Mouse (Mus musculus) neural tube, embryonic 13.5 days (tissue): ENCODE results near the gene Smarca2. TPM values are rescaled to one million over a fixed set of nuclear protein-coding genes. Genes with fewer than 3 reads are reported as not detected.
"Not testable (repeated sequence)": the region's sequence is repeated elsewhere in the genome, so short reads cannot be mapped to it uniquely, and the experiment has no call there.

Source experiments
- ATAC-seq: fragments of 200-750 bp; cut with Nextera tagmentation; 2 replicates; pipeline ENCODE4 v1.8.0; 2017; ENCODE audit warnings: low read depth, mild to moderate bottlenecking, moderate TSS enrichment, moderate library complexity
- H3K27ac ChIP-seq: fragments of 300-500 bp; sonication (generic); replicated peaks from 2 replicates; pipeline ENCODE4 v1.5.1; 2015; ENCODE audit warnings: moderate library complexity, mild to moderate bottlenecking, inconsistent platforms
- H3K27me3 ChIP-seq: fragments of 300-500 bp; sonication (generic); 2 replicates; pipeline ENCODE4 v1.6.1; 2015; ENCODE audit warnings: mild to moderate bottlenecking, inconsistent platforms
- H3K36me3 ChIP-seq: fragments of 300-500 bp; sonication (generic); 2 replicates; pipeline ENCODE4 v1.6.1; 2015; ENCODE audit warnings: mild to moderate bottlenecking, inconsistent platforms
- H3K4me1 ChIP-seq: fragments of 300-500 bp; sonication (generic); replicated peaks from 2 replicates; pipeline ENCODE4 v1.6.1; 2015; ENCODE audit warnings: inconsistent platforms
- H3K4me2 ChIP-seq: fragments of 300-500 bp; sonication (generic); 2 replicates; pipeline ENCODE4 v1.6.1; 2015; ENCODE audit warnings: inconsistent platforms, mild to moderate bottlenecking, moderate library complexity
- H3K4me3 ChIP-seq: fragments of 300-500 bp; sonication (generic); 2 replicates; pipeline ENCODE4 v1.5.1; 2015; ENCODE audit warnings: mild to moderate bottlenecking, inconsistent platforms
- H3K9ac ChIP-seq: fragments of 300-500 bp; sonication (generic); 2 replicates; pipeline ENCODE4 v1.6.1; 2015; ENCODE audit warnings: moderate library complexity, mild to moderate bottlenecking, inconsistent platforms
- H3K9me3 ChIP-seq: fragments of 300-500 bp; sonication (generic); 2 replicates; pipeline ENCODE4 v1.6.1; 2016; ENCODE audit warnings: inconsistent platforms
- WGBS: fragments of 180-500 bp; shearing (Covaris S2); methylation state at CpG from one replicate; pipeline ENCODE4 v1.1.7; 2015; 5-methylcytosine and 5-hydroxymethylcytosine counted together
- polyA plus RNA-seq: library from polyadenylated mRNA; unstranded; fragments of >200 nt; fragmentation: Nextera tagmentation; extraction: Ambion mirVana; gene quantifications from 2 replicates; pipeline ENCODE4 v1.2.1, GENCODE M21; 2015

Smarca2 gene
- polyA plus RNA-seq, 1 experiment from 2014 or later = 72.1 TPM

DNA sequence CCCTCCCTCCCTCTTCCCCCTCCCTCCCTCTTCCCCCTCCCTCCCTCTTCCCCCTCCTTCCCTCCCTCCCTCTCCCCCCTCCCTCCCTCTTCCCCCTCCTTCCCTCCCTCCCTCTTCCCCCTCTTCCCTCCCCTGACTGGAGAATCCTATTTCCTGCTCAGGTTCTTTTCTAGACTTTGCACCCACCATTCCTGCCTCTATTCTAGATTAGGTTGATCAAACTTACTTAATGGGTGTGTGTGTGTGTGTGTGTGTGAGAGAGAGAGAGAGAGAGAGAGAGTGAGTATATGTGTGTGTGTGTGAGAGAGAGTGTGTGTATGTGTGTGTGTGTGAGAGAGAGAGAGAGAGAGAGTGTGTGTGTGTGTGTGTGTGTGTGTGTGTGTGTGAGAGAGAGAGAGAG lies 66.6 kb downstream of the Smarca2 start:
- H3K27ac ChIP-seq, H3K9ac ChIP-seq, H3K4me2 ChIP-seq, H3K4me3 ChIP-seq, H3K4me1 ChIP-seq, H3K27me3 ChIP-seq, H3K9me3 ChIP-seq, ATAC-seq: not testable (repeated sequence)
- H3K36me3 ChIP-seq = peaks cover 30% of the 10 kb centered on the region

DNA sequence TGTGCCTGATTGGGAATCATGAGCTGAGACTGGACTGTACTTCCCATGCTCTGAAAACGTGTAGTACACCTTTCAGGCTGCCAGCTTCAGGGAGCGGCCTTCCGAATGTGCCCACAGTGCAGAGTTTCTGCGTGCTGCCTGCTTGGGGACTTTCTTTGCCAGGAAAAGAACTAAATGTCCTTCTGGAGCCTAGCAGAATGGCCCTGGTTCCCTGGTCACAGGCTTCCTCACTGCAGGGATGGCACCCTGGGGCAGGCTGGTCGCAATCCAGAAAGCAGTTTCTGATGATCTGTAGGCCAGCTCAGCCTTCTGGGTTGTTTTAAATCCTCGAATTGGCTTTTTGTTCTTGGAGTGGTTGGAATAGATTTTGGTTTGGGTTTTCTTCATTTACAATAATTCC lies 71.1 kb downstream of the Smarca2 start:
- H3K4me2 ChIP-seq = no peak overlapping the region
- H3K4me3 ChIP-seq = no peak overlapping the region
- H3K9me3 ChIP-seq = no peaks in the 10 kb centered on the region
- 48% methylated on average over 6 of the region's 6 CpGs for WGBS
- no peak overlapping the region for H3K9ac ChIP-seq
- ATAC-seq = no peak
- H3K36me3 ChIP-seq = peaks cover 25% of the 10 kb centered on the region
- H3K4me1 ChIP-seq = peaks cover 25% of the 10 kb centered on the region
- H3K27ac ChIP-seq = no peak overlapping the region
- H3K27me3 ChIP-seq = no peaks in the 10 kb centered on the region

DNA sequence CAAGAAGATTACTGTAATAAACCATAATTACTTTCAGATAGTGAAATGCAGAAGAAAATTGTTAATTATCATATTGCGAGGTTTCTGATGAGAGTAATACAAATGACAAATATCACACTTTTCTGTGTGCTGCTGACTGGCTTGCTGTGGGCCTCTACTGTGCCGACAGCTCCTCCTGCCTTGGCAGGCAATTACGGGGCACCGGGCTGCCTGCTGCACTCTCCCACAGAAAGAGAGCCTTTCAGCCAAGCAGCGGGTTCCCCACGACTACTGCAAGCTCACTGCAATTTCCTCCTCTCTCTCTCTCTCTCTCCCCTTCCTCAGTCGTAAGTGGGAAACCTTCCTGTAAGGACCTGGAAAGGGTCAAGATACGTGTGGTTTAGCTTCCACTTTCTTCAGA lies 73.7 kb downstream of the Smarca2 start:
- 0 out of 2 replicates have a peak, but pooled peaks have one; percentile 17 for ATAC-seq

DNA sequence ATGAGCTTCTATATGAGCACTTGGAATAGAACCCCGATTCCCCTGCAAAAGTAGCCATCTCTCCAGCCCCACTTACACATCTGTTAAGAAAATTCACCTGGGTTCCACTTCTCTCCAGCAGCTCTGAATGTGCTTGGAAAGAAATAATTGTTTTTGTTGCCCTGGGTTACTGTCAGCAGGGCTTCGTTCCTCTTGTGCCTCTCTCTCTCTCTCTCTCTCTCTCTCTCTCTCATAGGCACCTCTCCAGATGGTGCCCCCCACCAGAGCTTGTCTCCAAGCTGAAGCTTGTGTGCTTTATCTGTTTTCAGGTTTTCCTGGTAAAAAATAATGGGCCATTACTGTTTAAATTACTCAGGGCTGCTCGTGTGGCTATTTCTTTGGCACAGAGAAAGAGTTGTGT lies 74.8 kb downstream of the Smarca2 start:
- peaks cover 32% of the 10 kb centered on the region for H3K36me3 ChIP-seq
- H3K27ac ChIP-seq = peak overlapping the region; percentile 40
- 24% methylated on average over 3 of the region's 3 CpGs for WGBS
- no peaks in the 10 kb centered on the region for H3K27me3 ChIP-seq
- H3K4me1 ChIP-seq = peaks cover 25% of the 10 kb centered on the region
- no peak overlapping the region for H3K9ac ChIP-seq
- no peak overlapping the region for H3K4me3 ChIP-seq
- no peak overlapping the region for H3K4me2 ChIP-seq
- peak; percentile 73; the same call in 1 of the 2 replicates for ATAC-seq
- no peaks in the 10 kb centered on the region for H3K9me3 ChIP-seq

More for the DNA sequence above, 73.7 kb downstream of the Smarca2 start:
- H3K9me3 ChIP-seq = no peaks in the 10 kb centered on the region
- no peak overlapping the region for H3K9ac ChIP-seq
- H3K27me3 ChIP-seq = no peaks in the 10 kb centered on the region
- H3K4me1 ChIP-seq = peaks cover 25% of the 10 kb centered on the region
- H3K4me2 ChIP-seq = no peak overlapping the region
- WGBS = 13% methylated on average over 8 of the region's 8 CpGs
- H3K4me3 ChIP-seq = no peak overlapping the region
- H3K27ac ChIP-seq = peak overlapping the region; percentile 46
- peaks cover 31% of the 10 kb centered on the region for H3K36me3 ChIP-seq

DNA sequence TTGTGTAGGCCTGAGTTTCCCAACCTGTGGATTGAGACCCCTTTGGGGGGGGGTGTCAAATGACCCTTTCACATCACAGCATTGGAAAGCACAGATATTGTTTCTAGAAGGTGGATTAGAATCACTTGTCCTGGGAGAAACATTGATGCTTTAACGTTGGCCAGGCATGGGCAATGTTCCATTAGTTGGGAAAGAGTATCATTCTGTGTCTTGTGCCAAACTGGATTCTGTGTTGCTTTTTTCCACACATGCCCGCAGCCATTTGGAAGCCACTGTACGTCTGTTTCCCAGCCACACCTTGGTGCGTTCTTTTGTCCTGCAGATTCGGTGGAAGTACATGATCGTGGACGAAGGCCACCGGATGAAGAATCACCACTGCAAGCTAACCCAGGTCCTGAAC lies 76.7 kb downstream of the Smarca2 start:
- Histone ChIP-seq H3K4me2 (no peak overlapping the region), H3K9ac (no peak overlapping the region), H3K27me3 (no peaks in the 10 kb centered on the region), H3K4me1 (peaks cover 20% of the 10 kb centered on the region), H3K4me3 (no peak overlapping the region), H3K9me3 (no peaks in the 10 kb centered on the region), H3K27ac (no peak overlapping the region), H3K36me3 (peaks cover 40% of the 10 kb centered on the region)
- no peak for ATAC-seq
- 93% methylated on average over 8 of the region's 8 CpGs for WGBS

DNA sequence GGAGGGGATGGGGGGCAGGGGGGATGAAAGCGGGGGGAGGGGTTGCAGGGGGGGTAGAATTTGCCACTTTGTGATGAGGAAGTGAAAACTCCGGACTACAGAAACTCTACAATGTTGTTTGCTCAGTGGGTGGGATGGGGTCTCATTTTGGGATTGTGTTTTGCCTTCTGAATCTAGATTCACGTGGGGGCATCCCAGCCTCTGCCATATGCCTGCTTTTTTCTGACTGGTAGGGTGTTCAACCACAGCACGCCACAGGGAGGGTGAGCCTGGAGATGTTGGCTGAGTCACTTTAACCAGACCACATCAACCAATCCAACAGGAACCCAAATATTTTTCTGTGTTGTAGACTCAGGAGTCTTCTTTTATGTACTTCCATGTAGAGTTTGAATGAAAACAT lies 77.3 kb downstream of the Smarca2 start:
- Histone ChIP-seq H3K9me3 (no peaks in the 10 kb centered on the region), H3K27me3 (no peaks in the 10 kb centered on the region), H3K4me3 (no peak overlapping the region), H3K4me1 (peaks cover 20% of the 10 kb centered on the region), H3K36me3 (peaks cover 39% of the 10 kb centered on the region), H3K4me2 (no peak overlapping the region), H3K9ac (no peak overlapping the region), H3K27ac (no peak overlapping the region)
- WGBS = 82% methylated on average over 4 of the region's 4 CpGs
- no peak for ATAC-seq

DNA sequence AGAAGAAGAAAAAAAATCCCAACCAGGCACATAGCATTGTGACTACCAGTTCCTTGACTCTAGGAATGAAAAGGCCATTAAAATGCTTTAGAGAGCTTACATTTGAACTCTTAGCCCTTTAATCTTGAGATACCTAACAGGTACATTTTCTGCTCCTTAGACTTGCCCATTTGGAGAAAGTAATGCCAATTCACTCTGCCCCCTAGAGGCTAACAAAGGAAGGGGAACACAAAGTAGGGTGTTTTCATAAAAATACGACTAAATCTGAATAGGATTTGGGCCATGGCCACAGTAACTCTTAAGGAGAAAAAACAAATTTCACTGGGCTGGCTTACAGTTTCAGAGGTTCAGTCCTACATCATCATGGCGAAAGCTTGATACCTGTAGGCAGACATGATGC lies 77.9 kb downstream of the Smarca2 start:
- no peak for ATAC-seq
- Histone ChIP-seq H3K27me3 (no peaks in the 10 kb centered on the region), H3K4me3 (no peak overlapping the region), H3K4me2 (no peak overlapping the region), H3K4me1 (peaks cover 20% of the 10 kb centered on the region), H3K36me3 (peaks cover 41% of the 10 kb centered on the region), H3K9ac (no peak overlapping the region), H3K9me3 (no peaks in the 10 kb centered on the region), H3K27ac (no peak overlapping the region)
- 92% methylated on average over 2 of the region's 2 CpGs for WGBS

DNA sequence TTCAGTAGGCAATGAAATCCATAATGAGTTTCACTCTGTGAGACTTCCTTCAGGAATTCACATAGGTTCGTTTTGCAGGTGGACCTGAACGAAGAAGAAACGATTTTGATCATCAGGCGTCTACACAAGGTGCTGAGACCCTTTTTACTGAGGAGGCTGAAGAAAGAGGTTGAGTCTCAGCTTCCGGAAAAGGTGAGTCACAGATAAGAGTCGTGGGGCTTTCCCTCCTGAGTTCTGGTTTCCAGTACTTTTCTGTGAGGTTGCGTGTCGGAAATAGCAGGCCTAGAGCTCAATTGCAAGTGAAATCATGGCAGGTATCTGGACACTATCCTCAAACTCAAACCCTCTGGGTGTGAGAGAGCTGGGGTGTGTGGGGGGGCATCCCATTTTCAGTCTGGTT lies 78.9 kb downstream of the Smarca2 start:
- Histone ChIP-seq H3K27me3 (no peaks in the 10 kb centered on the region), H3K4me2 (no peak overlapping the region), H3K36me3 (peaks cover 48% of the 10 kb centered on the region), H3K9ac (no peak overlapping the region), H3K9me3 (no peaks in the 10 kb centered on the region), H3K27ac (no peak overlapping the region), H3K4me1 (peaks cover 15% of the 10 kb centered on the region), H3K4me3 (no peak overlapping the region)
- 95% methylated on average over 8 of the region's 8 CpGs for WGBS
- ATAC-seq = no peak

DNA sequence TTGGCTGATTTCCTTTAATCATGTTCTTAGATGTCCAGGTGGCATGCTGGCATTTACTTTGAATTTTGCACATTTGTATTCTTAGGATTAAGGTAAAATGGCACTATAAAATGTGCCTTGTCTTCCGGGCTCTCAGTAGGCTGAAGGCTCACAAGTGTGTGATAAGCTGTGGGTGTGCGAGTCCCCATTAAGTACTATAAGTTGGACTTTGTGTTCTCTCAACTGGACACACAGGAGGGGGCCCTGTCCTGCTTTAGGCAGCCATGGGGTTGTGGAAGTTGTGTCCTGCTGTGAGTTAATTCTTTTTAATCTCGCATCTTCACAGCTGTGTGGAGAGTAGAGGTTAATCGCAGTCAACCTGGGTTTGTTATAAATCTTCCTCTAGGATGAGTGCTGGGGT lies 85.7 kb downstream of the Smarca2 start:
- Histone ChIP-seq H3K4me3 (no peak overlapping the region), H3K27me3 (no peaks in the 10 kb centered on the region), H3K36me3 (peaks cover 29% of the 10 kb centered on the region; the same call in 1 of the 2 replicates), H3K4me1 (no peaks in the 10 kb centered on the region), H3K9ac (no peak overlapping the region), H3K27ac (no peak overlapping the region), H3K9me3 (no peaks in the 10 kb centered on the region), H3K4me2 (no peak overlapping the region)
- ATAC-seq = no peak
- 59% methylated on average over 4 of the region's 4 CpGs for WGBS

DNA sequence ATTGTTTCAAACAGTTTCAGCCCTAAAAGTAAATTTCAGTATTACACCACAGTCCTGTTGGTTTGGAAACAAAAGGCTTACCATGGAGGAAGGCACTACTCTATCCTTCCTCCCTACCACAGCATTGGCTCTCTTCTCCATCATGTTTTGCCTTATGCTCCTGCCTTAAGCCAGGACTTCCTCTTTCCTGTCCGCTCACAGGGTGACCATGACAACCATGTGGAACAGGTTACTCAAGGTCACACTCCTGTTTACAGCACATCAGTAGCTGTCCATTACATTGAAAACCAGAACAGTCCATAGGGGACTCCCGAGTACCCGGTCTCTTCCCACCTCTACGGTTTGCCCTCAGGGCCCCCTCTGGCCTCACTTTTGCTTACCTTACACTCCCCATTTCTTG lies 92.3 kb downstream of the Smarca2 start:
- Histone ChIP-seq H3K36me3 (peaks cover 54% of the 10 kb centered on the region), H3K27me3 (no peaks in the 10 kb centered on the region), H3K9me3 (0 out of 2 replicates have a peak, but pooled peaks cover 6% of the 10 kb centered on the region), H3K27ac (no peak overlapping the region), H3K4me1 (no peaks in the 10 kb centered on the region), H3K4me3 (no peak overlapping the region), H3K4me2 (no peak overlapping the region), H3K9ac (no peak overlapping the region)
- ATAC-seq = no peak
- 91% methylated on average over 4 of the region's 4 CpGs for WGBS

DNA sequence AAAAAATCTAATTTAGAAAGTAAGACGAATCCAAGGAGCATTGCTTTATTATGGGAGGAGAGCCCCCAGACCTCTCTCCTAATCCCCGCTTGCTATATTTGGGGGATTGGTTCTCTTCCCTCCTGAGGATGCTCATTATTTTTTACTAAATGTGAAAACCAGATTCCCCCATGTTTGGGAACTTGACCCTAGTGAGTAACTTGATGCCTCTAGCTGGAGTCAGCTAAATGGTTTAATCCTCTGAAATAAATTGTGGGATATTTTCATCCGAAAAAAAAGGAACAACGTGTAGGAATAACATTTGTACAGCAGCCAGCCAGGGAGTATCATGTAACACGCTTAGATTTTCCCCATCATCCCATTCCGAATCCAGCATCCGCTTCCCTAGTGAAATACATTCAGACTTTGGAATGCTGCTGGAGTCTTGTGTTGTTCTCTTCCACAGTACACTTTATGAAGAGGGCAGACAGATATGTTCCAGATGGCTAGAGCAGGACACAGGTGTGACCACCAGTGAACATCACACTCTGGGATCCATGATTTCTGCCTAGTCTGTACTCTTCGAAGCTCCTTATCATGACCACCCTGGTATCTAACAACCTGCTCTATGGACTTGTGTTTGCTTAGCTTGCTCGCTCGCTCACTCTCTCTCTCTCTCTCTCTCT lies 99.8 kb downstream of the Smarca2 start:
- Histone ChIP-seq H3K9ac (no peak overlapping the region), H3K27me3 (no peaks in the 10 kb centered on the region), H3K4me2 (no peak overlapping the region), H3K4me1 (no peaks in the 10 kb centered on the region; the same call in 1 of the 2 replicates), H3K36me3 (peaks cover 28% of the 10 kb centered on the region), H3K27ac (no peak overlapping the region), H3K9me3 (0 out of 2 replicates have a peak, but pooled peaks cover 6% of the 10 kb centered on the region), H3K4me3 (no peak overlapping the region)
- 82% methylated on average over 10 of the region's 10 CpGs for WGBS
- ATAC-seq = no peak

DNA sequence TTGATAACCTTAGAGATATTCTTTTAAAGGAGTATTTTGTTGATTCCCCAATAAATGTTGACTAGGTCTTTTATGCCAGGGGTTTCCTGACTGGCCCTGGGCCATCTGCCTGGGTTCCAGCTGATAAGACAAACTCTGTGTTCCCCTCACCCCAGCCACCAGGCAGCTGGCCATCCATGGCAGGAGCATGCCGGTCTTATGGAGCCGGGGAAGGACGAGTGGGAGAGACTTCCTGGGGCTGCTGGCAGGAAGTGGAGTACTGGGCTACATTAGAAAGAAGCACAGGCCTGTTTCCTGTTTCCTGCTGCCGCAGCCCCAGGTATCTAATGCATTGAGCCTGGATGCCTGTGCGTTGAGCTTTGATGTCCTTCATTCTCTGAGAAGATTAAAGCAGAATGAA lies 102.1 kb downstream of the Smarca2 start:
- Histone ChIP-seq H3K4me1 (no peaks in the 10 kb centered on the region; the same call in 1 of the 2 replicates), H3K4me3 (no peak overlapping the region), H3K36me3 (peaks cover 14% of the 10 kb centered on the region; the same call in 1 of the 2 replicates), H3K27ac (0 out of 2 replicates have a peak overlapping the region, but pooled peaks have one; percentile 13), H3K4me2 (no peak overlapping the region), H3K9me3 (no peaks in the 10 kb centered on the region), H3K9ac (no peak overlapping the region), H3K27me3 (no peaks in the 10 kb centered on the region)
- WGBS = 65% methylated on average over 5 of the region's 5 CpGs
- ATAC-seq = no peak

DNA sequence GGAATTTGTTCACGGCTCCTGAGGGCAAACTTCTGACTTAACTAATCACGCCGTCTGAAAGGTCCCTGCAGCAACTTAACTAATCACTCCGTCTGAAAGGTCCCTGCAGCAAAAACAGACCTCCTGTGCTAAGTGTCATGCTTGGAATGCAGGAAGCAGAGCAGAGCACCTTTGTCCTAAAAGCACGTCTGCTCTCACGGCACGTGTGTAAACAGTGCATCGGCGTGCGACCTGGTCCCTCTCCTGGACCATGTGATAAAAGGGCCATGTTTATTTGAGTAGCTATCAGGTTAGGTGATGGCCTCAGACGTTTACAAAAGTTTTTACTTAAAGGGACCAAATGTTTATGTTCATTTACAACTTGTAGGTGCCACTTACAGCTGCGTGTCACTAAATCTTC lies 104.2 kb downstream of the Smarca2 start:
- Histone ChIP-seq H3K4me1 (no peaks in the 10 kb centered on the region; the same call in 1 of the 2 replicates), H3K9ac (no peak overlapping the region), H3K36me3 (peaks cover 14% of the 10 kb centered on the region), H3K27ac (no peak overlapping the region), H3K4me3 (no peak overlapping the region), H3K4me2 (no peak overlapping the region), H3K9me3 (no peaks in the 10 kb centered on the region), H3K27me3 (no peaks in the 10 kb centered on the region)
- ATAC-seq = no peak
- 73% methylated on average over 12 of the region's 12 CpGs for WGBS
